Mouse (Mus musculus) embryonic facial prominence, embryonic 11.5 days (tissue): Measurements from ENCODE around the gene Casq1. TPM values are rescaled to one million over a fixed set of nuclear protein-coding genes. Genes with fewer than 3 reads are reported as not detected.
A peak's percentile ranks its signal among the peaks of the same experiment; 100 is the strongest.

Source experiments
- ATAC-seq: fragments of 200-750 bp; cut with Nextera tagmentation; replicated peaks from 2 replicates; pipeline ENCODE4 v1.8.0; 2017; ENCODE audit warnings: low read depth; ENCODE audit not compliant: insufficient number of reproducible peaks, low FRiP score, low TSS enrichment
- DNase-seq: peaks from one replicate; pipeline ENCODE4 v3.0.0-alpha.2; 2015; ENCODE audit warnings: low spot score
- H3K27ac ChIP-seq: fragments of 300-500 bp; sonication (generic); replicated peaks from 2 replicates; pipeline ENCODE4 v1.5.1; 2014; ENCODE audit warnings: mild to moderate bottlenecking, low read depth, low read length, control low read depth
- H3K27me3 ChIP-seq: fragments of 300-500 bp; sonication (generic); 2 replicates; pipeline ENCODE4 v1.6.1; 2014; ENCODE audit warnings: mild to moderate bottlenecking, low read length, moderate library complexity, mixed read lengths; ENCODE audit not compliant: control insufficient read depth, insufficient read depth
- H3K36me3 ChIP-seq: fragments of 300-500 bp; sonication (generic); replicated peaks from 2 replicates; pipeline ENCODE4 v1.6.1; 2014; ENCODE audit warnings: low read depth, mild to moderate bottlenecking, low read length, moderate library complexity, mixed read lengths; ENCODE audit not compliant: control insufficient read depth, insufficient read depth
- H3K4me1 ChIP-seq: fragments of 300-500 bp; sonication (generic); 2 replicates; pipeline ENCODE4 v1.6.1; 2014; ENCODE audit warnings: low read length, mixed read lengths; ENCODE audit not compliant: control insufficient read depth, insufficient read depth
- H3K4me2 ChIP-seq: fragments of 300-500 bp; sonication (generic); 2 replicates; pipeline ENCODE4 v1.6.1; 2014; ENCODE audit warnings: low read depth, mild to moderate bottlenecking, control low read depth, low read length, moderate library complexity
- H3K4me3 ChIP-seq: fragments of 300-500 bp; sonication (generic); 2 replicates; pipeline ENCODE4 v1.5.1; 2014; ENCODE audit warnings: low read depth, low read length, control low read depth
- H3K9ac ChIP-seq: fragments of 300-500 bp; sonication (generic); replicated peaks from 2 replicates; pipeline ENCODE4 v1.6.1; 2014; ENCODE audit warnings: mild to moderate bottlenecking, control low read depth, low read length
- H3K9me3 ChIP-seq: fragments of 300-500 bp; sonication (generic); replicated peaks from 2 replicates; pipeline ENCODE4 v1.6.1; 2016; ENCODE audit warnings: mild to moderate bottlenecking, low read length, inconsistent platforms, mixed read lengths; ENCODE audit not compliant: control insufficient read depth
- WGBS: fragments of 180-500 bp; shearing (Covaris S2); extraction: QIAGEN DNeasy Blood & Tissue Kit; methylation state at CpG from one replicate; pipeline ENCODE4 v1.1.7; 2014; 5-methylcytosine and 5-hydroxymethylcytosine counted together
- polyA plus RNA-seq: library from polyadenylated mRNA; unstranded; fragments of >200 nt; fragmentation: Nextera tagmentation; extraction: Ambion mirVana; gene quantifications from 2 replicates; pipeline ENCODE4 v1.2.1, GENCODE M21; 2014

Casq1 gene
- polyA plus RNA-seq, 1 experiment from 2014 or later, result 2.3 TPM

DNA sequence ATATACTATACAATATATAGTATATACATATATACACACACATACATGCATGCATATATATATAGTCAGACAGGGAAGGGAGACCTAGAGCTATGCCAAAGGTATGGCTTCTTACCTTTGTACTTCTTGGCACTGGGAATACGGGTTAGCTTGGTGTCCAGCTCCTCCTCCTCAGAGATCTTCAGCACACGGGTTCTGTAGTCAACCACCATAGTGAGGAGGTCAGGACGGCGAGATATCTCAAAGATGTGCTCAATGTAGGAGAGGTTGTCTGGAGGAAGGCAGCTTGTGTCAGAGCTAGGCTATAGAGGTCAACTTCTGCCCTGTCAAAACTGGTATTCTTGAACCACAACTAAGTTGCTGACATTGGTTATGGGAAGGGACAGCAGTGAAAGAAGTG is 20.7 kb downstream of the Casq1 start:
- Histone ChIP-seq H3K36me3 (peaks cover 16% of the 10 kb centered on the region), H3K4me1 (peaks cover 8% of the 10 kb centered on the region)
- DNase-seq, result no peak

DNA sequence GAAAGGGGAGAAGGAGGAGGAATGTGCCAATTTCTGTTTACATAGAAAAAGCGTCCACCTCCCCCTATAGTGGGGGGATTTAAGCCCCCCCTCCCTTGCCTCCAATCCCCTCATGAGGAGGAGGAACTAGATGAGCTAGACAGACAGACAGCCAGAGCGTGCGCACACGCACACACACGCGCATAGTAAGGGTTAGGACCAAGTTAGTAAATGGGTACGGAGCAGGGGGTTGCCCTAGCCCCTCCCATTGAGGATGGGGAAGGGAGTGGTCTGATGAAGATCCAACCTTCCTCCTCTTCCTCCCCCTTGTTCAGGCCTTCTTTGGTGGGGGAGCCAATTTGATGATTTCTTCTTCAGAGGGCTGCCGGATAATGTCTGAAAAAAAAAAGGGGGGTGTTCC is 21.4 kb downstream of the Casq1 start:
- no peak for ATAC-seq
- Histone ChIP-seq H3K4me2 (no peak overlapping the region), H3K4me1 (peaks cover 4% of the 10 kb centered on the region), H3K27me3 (no peaks in the 10 kb centered on the region), H3K4me3 (no peak overlapping the region), H3K9me3 (no peaks in the 10 kb centered on the region), H3K9ac (no peak overlapping the region), H3K27ac (no peak overlapping the region), H3K36me3 (peaks cover 16% of the 10 kb centered on the region)
- 90% methylated on average over 8 of the region's 8 CpGs for WGBS
- DNase-seq, result no peak

More for the DNA sequence above, 20.7 kb downstream of the Casq1 start:
- no peak overlapping the region for H3K9ac ChIP-seq
- no peaks in the 10 kb centered on the region for H3K9me3 ChIP-seq
- H3K4me2 ChIP-seq, result no peak overlapping the region
- no peak for ATAC-seq
- H3K27ac ChIP-seq, result no peak overlapping the region
- no peaks in the 10 kb centered on the region for H3K27me3 ChIP-seq
- WGBS, result 91% methylated on average over 4 of the region's 4 CpGs
- no peak overlapping the region for H3K4me3 ChIP-seq

DNA sequence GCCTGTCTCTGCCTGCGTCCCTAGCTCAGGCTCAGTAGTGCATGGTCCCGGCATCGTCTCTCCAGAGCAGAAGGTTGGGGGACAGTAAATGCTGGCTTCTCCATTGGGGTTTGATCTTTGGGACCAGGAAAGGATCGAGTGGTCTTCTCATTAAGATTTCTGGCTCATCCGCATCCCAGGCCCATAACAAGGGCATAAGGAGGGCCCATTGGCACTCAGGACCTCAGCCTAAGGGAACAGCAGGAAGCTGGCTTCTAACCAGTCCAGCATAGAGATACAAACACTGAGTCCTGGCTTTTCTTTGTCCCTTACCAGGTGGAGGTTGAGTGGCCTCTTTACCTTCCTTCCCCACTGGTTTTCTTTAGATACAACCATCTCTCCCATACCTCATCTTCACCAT is 21.8 kb downstream of the Casq1 start:
- no peak for ATAC-seq
- no peaks in the 10 kb centered on the region for H3K9me3 ChIP-seq
- no peak overlapping the region for H3K4me3 ChIP-seq
- peaks cover 2% of the 10 kb centered on the region for H3K4me1 ChIP-seq
- H3K9ac ChIP-seq, result no peak overlapping the region
- no peak overlapping the region for H3K4me2 ChIP-seq
- H3K36me3 ChIP-seq, result peaks cover 16% of the 10 kb centered on the region
- no peaks in the 10 kb centered on the region for H3K27me3 ChIP-seq
- WGBS, result 91% methylated on average over 5 of the region's 5 CpGs
- no peak for DNase-seq
- H3K27ac ChIP-seq, result no peak overlapping the region

DNA sequence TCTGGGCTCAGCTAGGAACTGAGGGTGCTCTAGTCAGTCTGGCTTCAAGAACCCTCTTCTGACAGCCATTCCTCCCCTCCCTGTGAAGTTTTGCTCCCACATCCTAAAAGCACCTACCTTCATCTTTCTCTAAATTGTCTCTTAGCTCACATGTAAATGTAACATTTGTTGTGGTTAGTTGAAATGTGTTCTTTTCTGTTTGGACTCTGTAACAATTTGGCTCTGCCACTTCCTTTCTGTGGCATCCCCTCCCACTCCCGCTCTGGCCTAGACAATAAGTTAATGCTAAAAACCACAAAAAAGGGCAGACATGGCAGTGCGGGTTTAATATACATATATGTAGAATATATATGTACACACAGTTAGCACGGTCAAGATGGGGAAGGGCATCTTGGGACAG is 22.5 kb downstream of the Casq1 start:
- H3K9ac ChIP-seq, result no peak overlapping the region
- H3K36me3 ChIP-seq, result peaks cover 16% of the 10 kb centered on the region
- no peaks in the 10 kb centered on the region for H3K27me3 ChIP-seq
- no peaks in the 10 kb centered on the region; the same call in 1 of the 2 replicates for H3K4me1 ChIP-seq
- DNase-seq (no peak), ATAC-seq (no peak)
- WGBS, result 82% methylated on average over 3 of the region's 3 CpGs
- no peak overlapping the region for H3K4me3 ChIP-seq
- H3K4me2 ChIP-seq, result no peak overlapping the region
- no peak overlapping the region for H3K27ac ChIP-seq
- H3K9me3 ChIP-seq, result no peaks in the 10 kb centered on the region

DNA sequence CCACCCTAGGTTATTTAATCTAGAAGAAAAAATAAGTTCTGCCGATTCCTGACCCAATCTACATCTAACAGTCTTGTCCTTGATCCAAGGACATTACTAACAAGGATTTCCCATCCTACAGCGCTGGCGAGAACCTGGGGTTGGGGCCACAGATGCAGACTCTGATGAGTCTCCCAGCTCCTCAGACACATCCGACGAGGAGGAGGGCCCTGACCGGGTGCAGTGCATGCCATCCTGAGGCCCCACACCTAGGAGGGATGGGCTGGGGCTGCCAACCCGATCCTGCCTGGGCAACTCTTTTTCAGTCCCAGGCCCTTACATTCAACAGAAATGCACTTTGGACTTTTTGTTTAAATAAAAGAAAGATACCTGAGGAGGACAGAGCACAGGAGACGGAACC is 25.2 kb downstream of the Casq1 start:
- H3K36me3 ChIP-seq, result peaks cover 20% of the 10 kb centered on the region
- no peaks in the 10 kb centered on the region for H3K9me3 ChIP-seq
- DNase-seq (no peak), ATAC-seq (no peak)
- H3K9ac ChIP-seq, result no peak overlapping the region
- H3K4me1 ChIP-seq, result no peaks in the 10 kb centered on the region
- no peak overlapping the region for H3K4me2 ChIP-seq
- 86% methylated on average over 8 of the region's 8 CpGs for WGBS
- H3K27ac ChIP-seq, result no peak overlapping the region
- H3K27me3 ChIP-seq, result no peaks in the 10 kb centered on the region
- H3K4me3 ChIP-seq, result no peak overlapping the region

DNA sequence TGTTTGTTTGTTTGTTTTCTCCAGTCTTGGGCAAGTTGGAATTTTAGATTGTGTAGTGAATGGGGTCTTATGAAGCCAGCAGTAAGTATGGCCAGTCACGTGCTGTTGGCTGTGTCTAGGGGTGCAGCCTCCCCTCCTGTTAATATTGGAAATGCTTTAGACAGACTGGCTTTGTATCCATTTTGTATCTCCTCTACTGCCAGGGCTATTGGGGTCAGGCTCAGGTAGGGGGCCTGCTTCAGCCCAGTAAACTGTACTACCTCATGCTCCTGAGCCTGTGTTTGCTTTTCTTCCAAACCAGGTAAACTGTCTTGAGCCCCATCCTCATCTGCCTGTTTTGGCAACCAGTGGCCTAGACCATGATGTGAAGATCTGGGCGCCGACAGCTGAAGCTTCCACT is 27.5 kb downstream of the Casq1 start:
- ATAC-seq, result no peak
- 93% methylated on average over 3 of the region's 3 CpGs for WGBS

DNA sequence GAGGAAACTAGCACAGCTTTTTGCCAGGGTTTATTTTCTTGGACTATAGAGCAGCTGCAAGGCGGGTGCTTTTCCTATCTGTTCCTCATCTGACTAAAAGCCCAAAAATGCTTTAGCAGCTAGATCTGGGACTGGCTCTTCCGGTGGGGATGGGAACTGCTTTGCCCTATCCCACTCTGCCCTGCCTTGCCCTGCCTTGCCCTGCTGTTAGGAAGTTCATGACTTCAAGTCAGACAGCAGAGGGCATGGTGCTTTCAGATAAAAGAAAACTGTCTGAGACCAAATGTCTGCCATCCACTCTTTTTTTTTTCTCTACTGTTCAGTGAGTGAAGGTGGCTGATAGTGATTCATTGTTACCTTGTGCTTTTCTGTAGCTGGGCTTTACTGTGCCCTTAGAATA is 28.1 kb downstream of the Casq1 start:
- no peaks in the 10 kb centered on the region for H3K4me1 ChIP-seq
- no peaks in the 10 kb centered on the region for H3K9me3 ChIP-seq
- no peak overlapping the region for H3K9ac ChIP-seq
- no peak overlapping the region for H3K27ac ChIP-seq
- H3K36me3 ChIP-seq, result peaks cover 15% of the 10 kb centered on the region
- WGBS, result 91% methylated on average over 2 of the region's 2 CpGs
- no peaks in the 10 kb centered on the region for H3K27me3 ChIP-seq
- no peak overlapping the region for H3K4me3 ChIP-seq
- H3K4me2 ChIP-seq, result no peak overlapping the region
- DNase-seq (no peak), ATAC-seq (no peak)

More for the DNA sequence above, 27.5 kb downstream of the Casq1 start:
- Histone ChIP-seq H3K4me3 (no peak overlapping the region), H3K9ac (no peak overlapping the region), H3K36me3 (peaks cover 14% of the 10 kb centered on the region), H3K9me3 (no peaks in the 10 kb centered on the region), H3K27me3 (no peaks in the 10 kb centered on the region), H3K4me2 (no peak overlapping the region), H3K27ac (no peak overlapping the region), H3K4me1 (no peaks in the 10 kb centered on the region)
- no peak for DNase-seq

DNA sequence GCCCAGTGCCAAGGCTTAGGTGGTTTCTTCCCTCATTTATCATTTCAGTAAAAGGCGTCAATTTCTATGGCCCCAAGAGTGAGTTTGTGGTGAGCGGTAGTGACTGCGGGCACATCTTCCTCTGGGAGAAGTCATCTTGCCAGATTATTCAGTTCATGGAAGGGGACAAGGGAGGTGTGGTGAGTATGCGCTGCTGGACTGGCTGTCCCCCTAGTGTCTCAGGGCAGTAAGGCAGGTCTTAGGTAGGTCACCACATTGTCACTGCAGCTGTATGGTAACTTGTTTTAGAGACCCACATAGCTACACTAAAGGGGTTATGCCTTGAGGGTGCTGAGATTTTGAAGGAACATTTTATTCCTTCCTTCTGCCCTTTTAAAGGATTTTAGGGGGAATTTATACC is 30.8 kb downstream of the Casq1 start:
- H3K4me1 ChIP-seq, result no peaks in the 10 kb centered on the region
- no peak overlapping the region for H3K27ac ChIP-seq
- H3K36me3 ChIP-seq, result peaks cover 7% of the 10 kb centered on the region
- 73% methylated on average over 4 of the region's 4 CpGs for WGBS
- H3K4me3 ChIP-seq, result no peak overlapping the region
- no peak overlapping the region for H3K4me2 ChIP-seq
- no peaks in the 10 kb centered on the region for H3K27me3 ChIP-seq
- H3K9ac ChIP-seq, result no peak overlapping the region
- ATAC-seq, result no peak
- no peaks in the 10 kb centered on the region for H3K9me3 ChIP-seq
- peak; percentile 35 for DNase-seq
